Mouse (Mus musculus): ENCODE results near the gene Olfr237-ps1. TPM values are rescaled to one million over a fixed set of nuclear protein-coding genes. Genes with fewer than 3 reads are reported as not detected.

The Olfr237-ps1 gene
- polyA plus RNA-seq, 1 experiment from 2014 or later = not detected

DNA sequence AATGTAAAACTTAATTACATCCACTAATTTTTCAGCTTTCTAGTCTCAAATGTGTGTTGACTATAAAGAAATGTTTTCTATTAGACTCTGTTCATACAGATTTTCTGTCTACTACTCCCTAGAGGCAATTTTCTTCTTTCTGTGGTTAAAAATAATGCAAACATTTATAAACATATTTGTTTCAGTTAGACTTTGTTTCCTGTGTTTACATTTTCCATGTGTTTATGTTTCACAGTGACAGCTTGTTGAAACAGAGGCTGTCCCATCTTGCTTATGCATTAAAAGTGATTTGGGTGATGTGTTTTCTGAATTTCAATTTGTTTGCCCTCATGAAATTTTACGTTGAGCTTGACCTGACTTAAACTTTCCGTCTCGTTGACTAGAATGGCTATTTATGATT is 44.6 kb downstream of the Olfr237-ps1 start:
- WGBS = 89% methylated on average over 3 of the region's 3 CpGs
- H3K27ac ChIP-seq (ENCODE audit: low read depth, low read length) = no peak overlapping the region
- no peaks in the 10 kb centered on the region for H3K36me3 ChIP-seq (ENCODE audit: control insufficient read depth, insufficient read depth, low read length)

DNA sequence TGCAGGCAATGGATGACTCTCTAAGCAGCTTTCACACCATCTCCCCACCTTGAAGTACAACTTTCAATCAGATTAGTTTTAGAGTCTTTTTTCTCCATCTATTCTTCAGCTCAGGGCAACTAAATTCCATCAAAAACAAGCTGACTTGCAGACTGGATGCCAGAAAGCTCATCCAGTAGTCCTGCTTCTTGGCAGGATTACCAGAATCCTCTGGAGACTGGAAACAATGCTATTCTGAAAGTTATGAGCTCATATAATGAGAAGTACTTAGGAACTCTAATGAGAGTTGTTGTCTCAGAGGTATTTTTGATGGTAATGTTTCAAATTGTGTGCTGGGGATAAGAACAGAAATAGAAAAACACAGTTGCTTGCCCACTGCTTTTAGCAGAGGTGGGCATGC is 50.4 kb downstream of the Olfr237-ps1 start, which contains the start of gene Olfr435:
Gene Olfr435 (plus strand): TSS at position 366 of the 400 bp plus-strand sequence.
- no peaks in the 10 kb centered on the region for H3K4me1 ChIP-seq (ENCODE audit: control insufficient read depth, insufficient read depth, low read length)
- H3K9me3 ChIP-seq (ENCODE audit: control insufficient read depth, low read length) = no peaks in the 10 kb centered on the region
- DNase-seq (ENCODE audit: low spot score) (no peak), ATAC-seq (ENCODE audit: insufficient read depth, low FRiP score, low TSS enrichment) (no peak)
- H3K4me2 ChIP-seq (ENCODE audit: low read depth) = no peak within 1 kb of the TSS
- no peaks in the 10 kb centered on the region for H3K36me3 ChIP-seq (ENCODE audit: control insufficient read depth, insufficient read depth, low read length)
- H3K27me3 ChIP-seq (ENCODE audit: control insufficient read depth, insufficient read depth, low read length) = no peaks in the 10 kb centered on the region
- H3K4me3 ChIP-seq (ENCODE audit: low read depth, low read length) = no peak within 1 kb of the TSS
- H3K9ac ChIP-seq (ENCODE audit: low read length) = no peak within 1 kb of the TSS
- H3K27ac ChIP-seq (ENCODE audit: low read depth, low read length) = no peak within 1 kb of the TSS

More for the DNA sequence above, 44.6 kb downstream of the Olfr237-ps1 start:
- Histone ChIP-seq H3K9ac (ENCODE audit: low read length) (no peak overlapping the region), H3K4me3 (ENCODE audit: low read depth, low read length) (no peak overlapping the region), H3K4me1 (ENCODE audit: control insufficient read depth, insufficient read depth, low read length) (no peaks in the 10 kb centered on the region), H3K9me3 (ENCODE audit: control insufficient read depth, low read length) (no peaks in the 10 kb centered on the region), H3K4me2 (ENCODE audit: low read depth) (no peak overlapping the region), H3K27me3 (ENCODE audit: control insufficient read depth, insufficient read depth, low read length) (no peaks in the 10 kb centered on the region)
- ATAC-seq (ENCODE audit: insufficient read depth, low FRiP score, low TSS enrichment) (no peak), DNase-seq (ENCODE audit: low spot score) (no peak)

- H3K9me3 ChIP-seq (ENCODE audit: control insufficient read depth, low read length) = no peaks in the 10 kb centered on the region
- no peaks in the 10 kb centered on the region for H3K4me1 ChIP-seq (ENCODE audit: control insufficient read depth, insufficient read depth, low read length)
- no peak overlapping the region for H3K4me3 ChIP-seq (ENCODE audit: low read depth, low read length)
- no peak for ATAC-seq (ENCODE audit: insufficient read depth, low FRiP score, low TSS enrichment)
- no peaks in the 10 kb centered on the region for H3K27me3 ChIP-seq (ENCODE audit: control insufficient read depth, insufficient read depth, low read length)
- H3K27ac ChIP-seq (ENCODE audit: low read depth, low read length) = no peak overlapping the region
- no peak for DNase-seq (ENCODE audit: low spot score)
- no peak overlapping the region for H3K9ac ChIP-seq (ENCODE audit: low read length)
- no peaks in the 10 kb centered on the region for H3K36me3 ChIP-seq (ENCODE audit: control insufficient read depth, insufficient read depth, low read length)
- H3K4me2 ChIP-seq (ENCODE audit: low read depth) = no peak overlapping the region
- WGBS = 85% methylated on average over 3 of the region's 3 CpGs
Measured at GRCm38 (mm10) chr6:43198094-43198493, 51.7 kb downstream of the Olfr237-ps1 start.

GRCm38 (mm10) chr6:43202786-43203185 is 56.4 kb downstream of the Olfr237-ps1 start:
- DNase-seq (ENCODE audit: low spot score) (no peak), ATAC-seq (ENCODE audit: insufficient read depth, low FRiP score, low TSS enrichment) (no peak)
- Histone ChIP-seq H3K9me3 (ENCODE audit: control insufficient read depth, low read length) (no peaks in the 10 kb centered on the region), H3K4me3 (ENCODE audit: low read depth, low read length) (no peak overlapping the region), H3K4me1 (ENCODE audit: control insufficient read depth, insufficient read depth, low read length) (no peaks in the 10 kb centered on the region), H3K27me3 (ENCODE audit: control insufficient read depth, insufficient read depth, low read length) (no peaks in the 10 kb centered on the region), H3K27ac (ENCODE audit: low read depth, low read length) (no peak overlapping the region), H3K36me3 (ENCODE audit: control insufficient read depth, insufficient read depth, low read length) (no peaks in the 10 kb centered on the region), H3K4me2 (ENCODE audit: low read depth) (no peak overlapping the region), H3K9ac (ENCODE audit: low read length) (no peak overlapping the region)

GRCm38 (mm10) chr6:43205355-43205754 is 59.0 kb downstream of the Olfr237-ps1 start:
- Histone ChIP-seq H3K4me1 (ENCODE audit: control insufficient read depth, insufficient read depth, low read length) (no peaks in the 10 kb centered on the region), H3K9me3 (ENCODE audit: control insufficient read depth, low read length) (no peaks in the 10 kb centered on the region), H3K36me3 (ENCODE audit: control insufficient read depth, insufficient read depth, low read length) (no peaks in the 10 kb centered on the region), H3K4me2 (ENCODE audit: low read depth) (no peak overlapping the region), H3K27me3 (ENCODE audit: control insufficient read depth, insufficient read depth, low read length) (no peaks in the 10 kb centered on the region), H3K4me3 (ENCODE audit: low read depth, low read length) (no peak overlapping the region), H3K9ac (ENCODE audit: low read length) (no peak overlapping the region), H3K27ac (ENCODE audit: low read depth, low read length) (no peak overlapping the region)
- WGBS = 31% methylated on average over 2 of the region's 2 CpGs
- ATAC-seq (ENCODE audit: insufficient read depth, low FRiP score, low TSS enrichment) = no peak
- DNase-seq (ENCODE audit: low spot score) = no peak

Other genes starting within 250 kb of the Olfr237-ps1 start
- gene Olfr447, start 237.7 kb upstream of the Olfr237-ps1 start, polyA plus RNA-seq (2014; fragmentation: Nextera tagmentation; extraction: Ambion mirVana) = not detected in 2 replicates
- not detected in 2 replicates for gene Olfr446, start 225.2 kb upstream of the Olfr237-ps1 start, polyA plus RNA-seq (2014; fragmentation: Nextera tagmentation; extraction: Ambion mirVana)
- gene Olfr444, start 197.5 kb upstream of the Olfr237-ps1 start, polyA plus RNA-seq (2014; fragmentation: Nextera tagmentation; extraction: Ambion mirVana) = not detected in 2 replicates
- gene Olfr441, start 40.2 kb upstream of the Olfr237-ps1 start, polyA plus RNA-seq (2014; fragmentation: Nextera tagmentation; extraction: Ambion mirVana) = not detected in 2 replicates
- gene Olfr437, start 16.7 kb downstream of the Olfr237-ps1 start, polyA plus RNA-seq (2014; fragmentation: Nextera tagmentation; extraction: Ambion mirVana) = not detected in 2 replicates
- gene Olfr13, start 25.6 kb downstream of the Olfr237-ps1 start, polyA plus RNA-seq (2014; fragmentation: Nextera tagmentation; extraction: Ambion mirVana) = not detected in 2 replicates
- not detected in 2 replicates for gene Olfr435, start 50.6 kb downstream of the Olfr237-ps1 start, polyA plus RNA-seq (2014; fragmentation: Nextera tagmentation; extraction: Ambion mirVana)
- not detected in 2 replicates for gene Olfr434, start 66.5 kb downstream of the Olfr237-ps1 start, polyA plus RNA-seq (2014; fragmentation: Nextera tagmentation; extraction: Ambion mirVana)
- gene Olfr47, start 85.0 kb downstream of the Olfr237-ps1 start, polyA plus RNA-seq (2014; fragmentation: Nextera tagmentation; extraction: Ambion mirVana) = not detected in 2 replicates
- 2.6 and 3.0 TPM in 2 replicates for gene Arhgef5, start 119.0 kb downstream of the Olfr237-ps1 start, polyA plus RNA-seq (2014; fragmentation: Nextera tagmentation; extraction: Ambion mirVana)
- not detected in 2 replicates for gene Nobox, start 163.0 kb downstream of the Olfr237-ps1 start, polyA plus RNA-seq (2014; fragmentation: Nextera tagmentation; extraction: Ambion mirVana)